Mouse (Mus musculus) v-Abl transformed pro-B cells (cell line): ENCODE measurements around the gene Lyzl4.

Experiments used
- in situ Hi-C, 2 experiments: fragments of 400-800 bp; cut with MboI; formaldehyde crosslinking; loops; one replicate each; pipeline ENCODE4 v1.15.1; 2025; ENCODE audit not compliant: unreplicated experiment in 2 of 2

The Lyzl4 gene

DNA sequence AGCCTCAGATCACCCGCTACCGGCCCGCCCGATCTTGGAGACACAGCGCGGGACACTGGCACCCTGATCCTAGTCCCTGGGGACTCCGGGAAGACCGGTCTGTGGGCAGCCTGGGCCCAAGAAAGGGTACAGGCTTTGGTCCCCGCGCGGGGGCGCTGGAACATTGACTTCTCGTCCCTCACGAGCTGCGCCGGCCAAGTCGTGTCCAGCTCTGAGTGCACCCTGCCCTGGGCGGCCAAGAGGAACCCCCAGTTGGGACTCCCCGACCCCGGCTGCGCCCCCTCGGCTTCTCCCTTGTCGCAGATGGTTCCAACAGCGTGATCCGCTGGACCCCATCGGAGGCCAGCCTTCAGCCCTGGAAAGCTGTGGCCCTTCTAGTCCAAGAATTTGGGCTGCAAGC, at the start of gene Lyzl4:
TSS of gene Lyzl4 (minus strand) at position 96 of the 400 bp plus-strand sequence.
- in situ Hi-C loops = no loop called here

DNA sequence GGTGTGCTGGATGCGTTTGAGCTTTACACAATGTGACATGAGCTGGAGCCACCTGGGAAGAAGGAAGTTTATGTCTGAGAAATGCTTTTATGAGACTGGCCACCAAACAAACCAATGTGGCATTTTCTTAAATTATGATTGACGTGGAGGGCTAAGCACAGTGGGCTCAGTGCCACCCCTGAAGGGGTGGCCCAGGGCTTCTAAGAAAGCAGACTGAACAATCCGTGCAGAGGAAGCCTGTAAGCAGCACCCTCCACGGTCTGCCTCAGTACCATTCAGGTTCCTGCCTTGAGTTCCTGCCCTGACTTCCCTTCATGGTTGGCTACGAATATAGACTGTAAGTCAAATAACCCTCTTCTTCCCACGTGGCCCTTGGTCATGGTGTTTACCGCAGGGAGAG, 48.8 kb upstream of the Lyzl4 start:
- in situ Hi-C loops = loop anchor here in 1 of 2 experiments (10.0 kb wide), 1 partner anchor 294 kb away; no protein-coding TSS in a partner anchor

DNA sequence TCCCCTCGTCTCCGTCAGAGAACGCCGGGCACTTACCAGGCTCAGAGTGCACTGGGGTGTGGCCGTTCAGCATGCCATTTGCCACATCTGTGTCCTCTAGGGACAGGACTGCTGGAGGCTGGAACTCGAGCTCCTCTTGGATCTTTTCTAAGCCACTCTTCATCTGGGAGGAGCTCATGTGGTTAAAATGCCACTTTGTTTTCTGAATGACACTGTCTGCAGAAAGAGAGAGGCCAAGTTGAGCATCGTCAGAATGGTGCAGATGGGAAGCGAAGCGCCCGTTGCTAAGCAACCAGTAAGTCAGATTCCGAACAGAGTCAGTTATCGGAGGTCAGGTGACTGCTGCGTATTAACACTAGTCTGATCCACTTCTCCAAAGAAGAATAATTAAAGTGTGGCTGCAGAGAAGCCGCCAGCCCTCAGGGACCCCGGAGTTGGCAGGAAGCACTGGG, 48.3 kb upstream of the Lyzl4 start:
- in situ Hi-C loops = loop anchor here in 1 of 2 experiments (10.0 kb wide), 1 partner anchor 295 kb away; no protein-coding TSS in a partner anchor

DNA sequence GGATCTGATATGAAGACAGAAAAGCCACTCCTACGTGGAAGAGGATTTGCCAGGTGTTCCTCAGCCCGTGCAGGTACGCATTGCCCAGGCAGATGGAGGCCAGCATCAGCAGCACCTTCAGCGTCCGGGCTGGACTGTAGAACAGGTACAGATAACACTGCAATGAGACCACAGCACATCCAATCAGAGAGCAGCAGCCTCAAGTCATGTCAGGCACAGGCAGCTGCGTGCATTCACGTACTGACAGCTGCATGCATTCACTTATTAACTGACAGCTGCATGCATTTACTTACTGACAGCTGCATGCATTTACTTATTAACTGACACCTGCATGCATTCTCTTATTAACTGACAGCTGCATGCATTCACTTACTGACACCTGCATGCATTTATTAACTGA, 42.8 kb upstream of the Lyzl4 start:
- in situ Hi-C loops = loop anchor here in 1 of 2 experiments (10.0 kb wide), 1 partner anchor 200 kb away; no protein-coding TSS in a partner anchor

DNA sequence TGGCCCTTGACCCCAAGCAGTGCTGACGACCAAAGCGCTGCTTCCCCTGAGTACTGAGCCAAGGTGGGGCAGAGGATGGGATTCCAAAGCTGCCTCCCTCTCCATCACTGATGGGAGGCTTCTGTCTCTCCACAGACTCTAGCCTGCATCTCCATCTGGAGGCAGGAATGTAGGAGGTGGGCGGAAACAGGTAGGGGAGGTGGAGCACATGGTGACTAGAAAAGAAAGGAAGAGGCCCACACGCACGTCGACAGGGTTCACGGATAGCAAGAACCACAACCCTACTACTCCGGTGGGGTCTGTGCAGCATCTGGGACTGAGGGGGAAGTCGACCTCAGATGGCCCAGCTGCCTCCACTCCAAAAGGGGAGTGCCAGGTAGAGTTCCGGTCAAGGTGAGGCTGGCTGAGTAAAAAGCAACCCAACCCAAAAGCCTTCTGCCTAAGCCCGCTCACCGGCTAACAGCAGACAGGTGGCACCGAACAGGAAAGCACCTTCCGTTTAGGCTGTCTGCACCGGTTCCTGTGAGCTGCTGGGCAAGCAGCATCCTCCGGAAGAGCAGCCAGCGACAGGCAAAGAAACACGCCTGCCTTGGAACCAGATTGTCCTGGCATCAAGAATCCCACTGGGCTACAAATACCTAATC, 40.3 kb upstream of the Lyzl4 start:
- in situ Hi-C loops = loop anchor here in 1 of 2 experiments (10.0 kb wide), 1 partner anchor 197 kb away; no protein-coding TSS in a partner anchor

DNA sequence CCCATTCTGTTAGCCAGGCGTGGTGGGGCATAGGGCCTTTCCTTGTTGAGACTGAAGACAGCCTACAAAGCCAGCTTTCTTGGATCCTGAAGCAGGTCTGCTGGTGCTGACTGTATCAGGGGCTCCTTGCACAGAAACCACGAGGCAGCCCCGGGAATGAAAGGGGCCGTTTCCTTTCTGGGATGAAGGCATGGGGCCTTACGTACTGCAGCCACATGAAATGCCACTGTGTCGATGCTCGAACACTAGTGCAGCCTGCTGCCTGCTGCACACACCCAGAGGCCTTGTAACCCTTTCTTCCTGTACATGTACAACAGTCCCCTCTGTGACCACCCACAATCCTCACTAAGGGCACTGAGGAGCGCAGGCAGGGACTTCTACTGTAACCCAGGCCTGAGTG, 39.3 kb upstream of the Lyzl4 start:
- in situ Hi-C loops = loop anchor here in 1 of 2 experiments (10.0 kb wide), 1 partner anchor 196 kb away; no protein-coding TSS in a partner anchor

DNA sequence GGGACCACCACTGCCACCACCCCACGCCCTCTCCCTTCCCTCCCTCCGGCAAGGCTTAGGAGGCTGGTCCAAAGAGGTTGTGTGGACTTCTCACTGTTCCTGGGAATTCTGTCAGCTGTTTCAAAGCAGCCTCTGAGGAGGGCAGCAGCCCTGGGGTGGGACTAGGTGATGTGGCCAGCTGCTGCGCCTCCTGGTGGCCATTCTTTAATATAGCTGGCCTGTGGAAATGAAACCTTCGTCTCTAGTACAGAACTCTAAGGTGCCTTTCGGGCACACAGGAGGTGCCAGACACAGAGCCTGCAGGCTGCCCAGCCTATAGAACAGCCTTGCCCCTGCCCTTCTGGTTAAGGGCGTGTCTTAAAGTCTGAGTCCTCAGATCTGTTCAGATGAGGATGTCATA, 37.7 kb upstream of the Lyzl4 start:
- in situ Hi-C loops = loop anchor here (10.0 kb wide), 2 partner anchors 305 to 1105 kb away; partner anchors contain the start of gene Rpl14 (in 1 of the 2)

DNA sequence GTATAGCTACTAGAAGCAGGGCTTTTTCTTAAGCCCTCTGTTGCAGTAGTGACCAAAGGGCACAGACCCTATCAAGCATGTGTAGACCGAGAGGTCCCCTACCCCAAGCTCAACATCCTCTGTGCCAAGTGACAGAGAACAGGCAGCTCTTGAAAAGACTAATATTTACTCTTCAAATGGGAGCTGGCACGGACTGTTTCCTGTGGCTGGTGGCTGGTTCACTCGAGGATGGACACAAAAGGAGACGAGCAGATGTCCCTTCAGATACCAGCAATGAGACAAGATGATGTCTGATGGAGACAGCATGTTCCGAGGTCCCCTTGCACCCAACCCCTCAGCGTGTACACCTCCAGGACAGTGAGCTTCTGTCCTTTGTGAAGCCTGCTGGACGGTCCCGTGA, 35.6 kb upstream of the Lyzl4 start:
- in situ Hi-C loops = loop anchor here (10.0 kb wide), 2 partner anchors 303 to 1103 kb away; partner anchors contain the start of gene Rpl14 (in 1 of the 2)

DNA sequence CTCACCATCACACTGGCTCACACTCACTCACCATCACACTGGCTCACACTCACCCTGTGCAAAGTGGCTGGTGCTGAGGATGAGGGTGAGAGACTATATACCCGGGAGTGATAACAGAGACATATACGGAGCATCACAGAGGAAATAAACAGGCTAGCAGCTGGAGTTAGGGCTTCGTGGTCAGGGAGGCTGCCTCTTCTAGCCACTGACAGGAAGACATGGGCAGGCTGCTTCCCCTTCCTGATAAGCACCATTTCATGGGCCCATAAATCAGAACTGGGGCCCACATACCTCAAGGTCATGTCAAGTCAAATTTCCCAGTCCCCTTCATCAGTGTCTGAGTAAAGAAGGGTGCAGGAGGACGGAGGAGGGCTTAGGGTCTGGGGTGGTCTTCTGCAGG, 35.2 kb upstream of the Lyzl4 start:
- in situ Hi-C loops = loop anchor here (10.0 kb wide), 2 partner anchors 302 to 1102 kb away; partner anchors contain the start of gene Rpl14 (in 1 of the 2)

DNA sequence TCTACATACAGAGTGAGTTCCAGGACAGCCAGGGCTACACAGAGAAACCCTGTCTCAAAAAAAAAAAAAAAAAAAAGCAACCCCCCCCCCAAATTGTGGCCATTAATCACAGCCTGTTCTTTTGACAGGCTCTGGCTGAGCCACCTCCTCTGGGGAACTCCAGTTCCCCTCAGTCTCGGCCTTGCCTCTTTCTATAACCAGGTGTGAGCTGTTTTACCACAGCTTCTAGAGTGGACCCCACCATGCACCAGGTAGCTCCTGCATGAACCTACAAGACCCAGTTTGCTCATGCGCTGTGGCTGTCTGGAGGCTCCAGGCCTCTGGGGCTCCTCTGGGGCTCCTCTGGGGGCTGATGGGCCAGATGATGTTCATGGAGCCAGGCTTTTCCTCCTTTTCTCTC, 33.7 kb upstream of the Lyzl4 start:
- in situ Hi-C loops = loop anchor here (10.0 kb wide), 2 partner anchors 301 to 1101 kb away; partner anchors contain the start of gene Rpl14 (in 1 of the 2)

DNA sequence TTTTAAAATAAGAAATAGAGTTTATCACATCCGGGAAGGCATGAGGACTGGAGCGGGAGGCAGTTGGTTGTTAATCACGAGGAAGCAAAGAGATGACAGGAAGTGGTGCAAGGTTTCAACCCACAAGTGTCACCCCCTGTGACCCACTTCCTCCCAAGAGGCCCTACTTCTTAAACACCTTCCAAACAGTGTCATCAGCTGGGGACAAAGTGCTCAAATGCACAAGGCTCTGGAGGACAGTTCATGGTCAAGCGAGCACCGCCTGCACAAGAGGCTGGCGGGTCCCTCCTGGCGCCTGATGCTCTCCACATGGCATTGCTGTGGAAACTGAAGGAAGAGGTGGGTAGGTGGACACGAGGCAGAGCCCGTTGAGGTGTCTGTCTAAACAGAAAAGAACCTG, 33.1 kb upstream of the Lyzl4 start:
- in situ Hi-C loops = loop anchor here (10.0 kb wide), 2 partner anchors 300 to 1100 kb away; partner anchors contain the start of gene Rpl14 (in 1 of the 2)

DNA sequence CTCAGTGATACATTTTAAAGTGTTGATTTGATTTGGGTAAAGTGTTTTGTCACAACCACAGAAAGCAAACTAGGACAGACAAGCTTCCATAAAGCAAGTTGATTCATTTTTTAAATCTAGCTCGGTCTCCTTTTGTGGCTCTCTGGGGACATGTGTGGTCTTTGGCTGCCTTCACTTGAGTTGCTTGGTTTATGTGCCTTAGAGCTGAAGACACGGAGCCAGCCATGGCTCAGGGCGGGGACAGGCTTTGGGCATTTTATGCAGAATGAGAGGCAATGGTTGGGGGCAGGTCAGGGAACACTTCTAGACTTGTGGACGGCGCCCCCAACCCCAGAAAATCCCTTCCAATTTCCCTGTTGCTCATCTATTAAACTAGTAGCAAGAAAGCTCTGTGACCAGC, 31.8 kb upstream of the Lyzl4 start:
- in situ Hi-C loops = loop anchor here (5.0 to 10.0 kb wide), 3 partner anchors 34 to 1099 kb away; partner anchors contain the start of genes Rpl14 (in 1 of the 2) and Sec22c (in 1 of the 2)

DNA sequence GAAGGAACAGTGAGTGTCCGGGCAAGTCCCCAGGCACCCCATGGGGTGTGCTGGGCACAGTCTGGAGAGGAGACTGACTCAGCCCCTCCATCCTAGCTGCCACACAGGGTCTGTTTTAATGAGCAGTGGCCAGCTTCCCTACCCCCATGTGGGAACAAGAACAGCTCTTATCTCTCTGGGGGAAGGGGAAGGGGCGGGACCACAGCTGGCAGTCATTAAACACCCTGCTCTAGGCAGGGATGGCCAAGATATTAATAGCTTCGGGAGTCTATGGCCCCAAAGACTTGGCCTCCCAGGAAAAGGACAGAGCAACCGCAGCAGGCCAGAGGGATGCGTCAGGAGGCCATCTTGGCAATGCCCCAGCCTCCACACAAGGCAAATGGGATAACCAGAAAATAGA, 30.4 kb upstream of the Lyzl4 start:
- in situ Hi-C loops = loop anchor here (5.0 to 10.0 kb wide), 3 partner anchors 35 to 1098 kb away; partner anchors contain the start of genes Rpl14 (in 1 of the 2) and Sec22c (in 1 of the 2)

DNA sequence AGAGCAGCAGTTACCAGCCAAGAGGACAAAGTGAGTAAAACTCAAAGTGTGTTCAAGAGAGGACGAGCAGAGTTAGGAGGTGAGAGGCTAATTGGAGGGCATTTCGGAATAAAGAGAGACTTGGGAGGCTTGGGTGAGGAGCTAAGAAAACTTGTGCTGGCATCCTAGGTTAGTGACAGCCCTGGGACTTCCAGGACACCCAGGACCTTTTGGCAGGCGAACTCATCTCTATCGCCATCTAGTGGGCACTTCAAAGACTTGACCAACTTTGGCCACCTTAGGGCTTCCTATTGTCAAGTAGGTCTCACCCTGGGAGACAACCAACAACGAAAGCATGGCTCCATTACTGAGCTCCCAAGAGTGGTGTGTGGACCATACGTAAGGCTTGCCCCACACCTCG, 29.4 kb upstream of the Lyzl4 start:
- in situ Hi-C loops = loop anchor here (5.0 to 10.0 kb wide), 3 partner anchors 36 to 1096 kb away; partner anchors contain the start of genes Rpl14 (in 1 of the 2) and Sec22c (in 1 of the 2)

DNA sequence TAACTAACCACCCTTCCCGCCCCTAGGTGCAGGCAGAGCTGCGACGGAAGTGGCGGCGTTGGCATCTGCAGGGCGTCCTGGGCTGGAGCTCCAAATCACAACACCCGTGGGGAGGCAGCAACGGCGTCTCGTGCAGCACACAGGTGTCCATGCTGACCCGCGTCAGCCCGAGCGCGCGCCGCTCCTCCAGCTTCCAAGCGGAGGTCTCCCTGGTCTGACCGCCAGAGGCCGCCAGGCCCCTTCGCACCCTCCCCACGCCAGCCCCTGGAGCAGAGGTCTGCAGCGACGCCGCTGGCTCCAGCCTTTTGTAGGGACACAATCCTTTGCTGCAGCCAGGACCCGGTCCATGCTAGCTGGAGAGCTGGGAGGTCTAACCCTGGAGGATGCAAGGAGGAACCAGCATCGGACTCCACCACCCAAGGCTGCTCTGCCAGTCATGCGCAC, 27.5 kb upstream of the Lyzl4 start:
- in situ Hi-C loops = loop anchor here in 1 of 2 experiments (10.0 kb wide), 1 partner anchor 155 kb away; no protein-coding TSS in a partner anchor

DNA sequence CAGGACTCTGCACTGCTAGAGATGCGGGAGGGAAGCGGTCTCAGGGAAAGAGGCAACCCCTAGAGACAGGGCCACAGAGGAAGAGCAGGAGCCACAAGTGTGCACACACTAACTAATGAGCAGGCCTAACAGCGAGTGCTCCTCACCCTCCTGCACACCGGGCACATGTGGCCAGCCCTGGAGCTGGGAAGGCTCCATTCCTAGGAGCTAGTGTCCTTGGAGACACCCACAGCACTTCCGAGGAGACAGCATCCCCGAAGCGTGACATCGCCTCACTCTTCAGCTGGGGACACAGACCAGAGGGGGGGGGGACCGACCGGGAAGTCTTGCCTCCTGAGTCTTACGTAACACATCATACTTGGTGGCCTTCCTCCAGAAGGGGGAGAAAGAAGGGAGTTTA, 25.9 kb upstream of the Lyzl4 start:
- in situ Hi-C loops = loop anchor here in 1 of 2 experiments (10.0 kb wide), 1 partner anchor 157 kb away; no protein-coding TSS in a partner anchor

DNA sequence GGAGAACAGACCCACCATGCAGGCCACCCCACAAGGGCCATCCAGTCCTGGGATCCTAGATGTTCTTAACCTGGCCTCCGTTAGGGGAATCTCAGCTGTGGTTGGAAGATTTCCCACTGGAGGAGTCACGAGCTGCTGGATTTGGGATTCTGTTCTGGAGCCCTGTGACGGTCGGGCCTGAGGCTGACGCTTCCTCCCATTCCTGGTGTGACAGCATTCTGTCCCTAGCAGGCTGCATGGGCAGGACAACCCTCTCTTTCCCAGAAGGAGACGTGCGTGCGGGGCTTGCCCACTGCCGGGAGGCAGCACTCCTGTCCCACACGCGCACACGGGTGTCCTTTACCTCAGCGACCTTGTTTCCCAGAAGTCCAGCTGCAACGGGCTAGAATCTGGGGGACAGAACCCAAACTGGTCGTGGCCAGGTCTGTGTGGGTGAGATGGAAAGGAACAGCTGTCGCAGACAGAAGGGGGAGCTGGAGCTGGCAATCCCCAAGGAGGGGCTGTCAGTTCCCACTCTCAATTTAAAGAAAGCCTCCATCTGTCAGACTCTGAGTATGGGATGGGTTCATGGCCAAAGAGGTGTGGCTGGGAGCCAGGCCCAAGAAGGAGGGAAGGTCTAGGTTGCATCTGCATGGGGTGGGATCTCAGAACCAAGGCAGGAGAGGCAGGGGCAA, 25.2 kb upstream of the Lyzl4 start:
- in situ Hi-C loops = loop anchor here in 1 of 2 experiments (10.0 kb wide), 1 partner anchor 158 kb away; no protein-coding TSS in a partner anchor

DNA sequence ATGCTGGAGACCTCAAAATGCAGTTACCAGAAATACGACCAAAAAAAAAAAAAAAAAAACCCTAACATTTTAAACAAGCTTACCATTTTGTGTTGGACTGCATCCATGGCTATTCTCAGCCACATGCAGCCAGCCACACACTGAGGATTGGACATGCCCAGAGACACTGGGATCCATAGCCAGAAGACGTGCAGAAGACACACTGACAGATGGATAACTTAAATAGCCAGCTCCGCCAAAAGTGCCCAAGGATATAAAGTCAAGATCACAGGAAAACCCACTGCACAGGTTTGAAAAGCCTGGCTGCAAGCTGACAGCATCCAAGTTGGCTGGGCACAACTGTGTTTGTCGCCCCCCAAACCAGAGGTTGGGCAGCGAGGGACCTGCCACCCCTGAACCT, 22.2 kb upstream of the Lyzl4 start:
- in situ Hi-C loops = loop anchor here in 1 of 2 experiments (10.0 kb wide), 1 partner anchor 161 kb away; no protein-coding TSS in a partner anchor

DNA sequence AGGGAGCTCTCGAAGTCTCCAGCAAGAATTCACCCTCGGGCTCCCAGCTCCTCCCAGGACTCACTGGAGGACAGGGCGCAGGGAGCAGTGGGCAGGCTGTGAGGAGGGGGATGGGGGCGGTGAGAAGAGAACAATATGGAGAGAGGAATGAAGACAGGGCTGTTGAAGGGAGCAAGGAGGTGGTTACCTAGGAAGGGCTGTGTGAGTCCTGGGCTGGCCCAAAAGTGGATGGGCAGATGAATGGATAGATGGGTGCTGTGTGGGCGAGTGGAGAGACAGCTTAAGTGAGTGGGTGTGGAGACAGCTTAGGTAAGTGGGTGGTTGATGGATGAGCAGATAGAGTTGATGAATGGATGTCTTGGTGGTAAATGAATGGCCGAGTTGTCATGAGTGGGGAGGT, 21.6 kb upstream of the Lyzl4 start:
- in situ Hi-C loops = loop anchor here in 1 of 2 experiments (10.0 kb wide), 1 partner anchor 161 kb away; no protein-coding TSS in a partner anchor

DNA sequence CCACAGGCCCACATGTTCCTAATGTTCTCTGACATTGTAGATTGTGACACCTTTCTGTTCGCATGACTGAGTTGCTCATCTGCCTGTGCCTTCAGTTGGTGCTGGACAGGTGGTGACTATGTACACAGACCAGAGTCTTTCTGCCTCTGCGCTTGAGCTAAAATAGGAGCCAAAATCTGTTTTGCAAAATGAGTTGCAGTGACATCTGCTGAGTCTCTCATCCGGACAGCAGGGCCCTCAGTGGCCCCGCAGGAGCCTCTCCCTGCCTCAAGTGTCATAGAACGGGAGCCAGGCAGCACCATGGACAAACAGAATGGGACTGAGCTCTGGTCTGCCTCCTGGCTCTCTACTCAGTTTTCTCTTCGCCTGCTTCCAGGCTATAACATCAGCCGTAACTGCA, 17.9 kb upstream of the Lyzl4 start:
- in situ Hi-C loops = loop anchor here (10.0 kb wide), 1 partner anchor 165 kb away; no protein-coding TSS in a partner anchor
